Mouse (Mus musculus): Measurements from ENCODE around the gene AA467197. TPM values are rescaled to one million over a fixed set of nuclear protein-coding genes. Genes with fewer than 3 reads are reported as not detected.

AA467197 gene
- polyA plus RNA-seq, 1 experiment from 2014 or later = 201 TPM

DNA sequence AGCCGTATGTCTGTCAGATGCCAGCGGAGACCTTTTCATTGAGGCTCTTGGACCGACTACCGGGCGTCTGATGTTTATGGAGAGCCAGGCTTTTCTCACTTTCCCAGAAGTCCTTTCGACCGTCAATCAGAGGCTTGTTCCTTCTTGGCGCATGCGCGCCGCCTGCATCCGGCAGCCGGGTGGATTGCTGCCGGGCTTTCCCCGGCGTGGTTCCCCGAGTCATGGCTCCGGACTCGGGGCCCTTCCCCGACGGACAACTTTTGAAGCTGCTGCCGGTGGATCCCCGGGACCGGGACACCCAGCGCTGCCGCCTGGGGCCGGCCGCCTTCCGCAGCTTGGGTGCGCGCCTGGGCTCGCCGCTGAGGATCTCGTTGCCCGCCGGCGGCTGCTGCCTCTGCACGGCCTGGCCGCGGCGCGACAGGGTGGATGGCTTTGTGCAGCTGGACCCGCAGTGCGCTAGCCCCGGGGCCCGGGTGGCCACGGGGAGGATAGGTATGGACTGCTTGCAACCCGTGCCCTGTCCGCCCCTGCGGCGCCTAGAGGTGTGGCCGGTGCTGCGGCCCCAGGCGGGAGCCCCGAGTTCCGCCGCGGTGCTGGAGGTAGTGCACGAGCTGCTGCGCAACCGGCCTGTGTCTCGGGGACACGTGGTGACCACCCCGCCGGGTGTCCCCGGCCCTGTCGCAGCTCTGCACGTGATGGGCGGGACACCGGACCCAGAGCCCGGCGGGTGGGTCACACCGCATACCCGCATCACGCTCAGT lies 6.1 kb upstream of the AA467197 start:
- no peaks in the 10 kb centered on the region for H3K4me1 ChIP-seq (replicated peaks; ENCODE audit: control insufficient read depth, insufficient read depth)
- peak overlapping the region; percentile 100 for H3K4me2 ChIP-seq (replicated peaks; ENCODE audit: low read depth)
- peak; percentile 81 for ATAC-seq (ENCODE audit: low FRiP score, low TSS enrichment)
- H3K4me3 ChIP-seq (ENCODE audit: low read depth, low read length) = peak overlapping the region; percentile 90
- H3K27me3 ChIP-seq (ENCODE audit: control insufficient read depth, insufficient read depth, low read length) = no peaks in the 10 kb centered on the region
- peak overlapping the region; percentile 89 for H3K27ac ChIP-seq (replicated peaks)
- TF ChIP-seq CTCF (IDR thresholded peaks at IDR 0.05; ENCODE audit: low read depth) (no peak), EP300 (optimal IDR thresholded peaks at IDR 0.05) (no peak)
- H3K36me3 ChIP-seq (ENCODE audit: control insufficient read depth, insufficient read depth, low read length) = peaks cover 6% of the 10 kb centered on the region; the same call in 1 of the 2 replicates
- peak; percentile 84 for DNase-seq (ENCODE audit: low spot score)
- WGBS = under 1% methylated on average over 70 of the region's 75 CpGs
- peak overlapping the region; percentile 86 for H3K9ac ChIP-seq (ENCODE audit: low read length)
- no peaks in the 10 kb centered on the region for H3K9me3 ChIP-seq (ENCODE audit: control insufficient read depth, low read length)

DNA sequence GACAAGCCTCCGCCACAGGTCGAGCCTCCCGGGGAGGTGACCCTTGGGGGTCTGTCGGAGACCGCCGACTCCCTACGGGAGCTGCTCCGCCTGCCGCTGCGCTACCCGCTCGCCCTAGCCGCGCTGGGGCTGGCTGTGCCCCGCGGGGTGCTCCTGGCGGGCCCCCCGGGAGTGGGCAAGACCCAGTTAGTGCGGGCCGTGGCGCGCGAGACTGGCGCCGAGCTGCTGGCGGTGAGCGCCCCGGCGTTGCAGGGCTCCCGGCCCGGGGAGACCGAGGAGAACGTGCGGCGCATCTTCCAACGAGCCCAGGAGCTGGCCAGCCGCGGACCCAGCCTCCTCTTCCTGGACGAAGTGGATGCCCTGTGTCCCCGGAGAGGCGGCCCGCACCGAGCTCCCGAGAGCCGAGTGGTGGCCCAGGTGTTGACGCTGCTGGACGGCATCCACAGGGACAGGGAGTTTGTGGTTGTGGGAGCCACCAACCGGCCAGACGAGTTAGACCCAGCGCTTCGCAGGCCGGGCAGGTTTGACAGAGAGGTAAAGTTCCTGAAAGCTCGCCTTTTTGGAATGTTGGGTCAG lies 5.5 kb upstream of the AA467197 start:
- Histone ChIP-seq H3K36me3 (ENCODE audit: control insufficient read depth, insufficient read depth, low read length) (peaks cover 6% of the 10 kb centered on the region; the same call in 1 of the 2 replicates), H3K27me3 (ENCODE audit: control insufficient read depth, insufficient read depth, low read length) (no peaks in the 10 kb centered on the region), H3K27ac (replicated peaks) (peak overlapping the region; percentile 89), H3K9ac (ENCODE audit: low read length) (peak overlapping the region; percentile 86), H3K9me3 (ENCODE audit: control insufficient read depth, low read length) (no peaks in the 10 kb centered on the region), H3K4me3 (ENCODE audit: low read depth, low read length) (peak overlapping the region; percentile 90), H3K4me2 (replicated peaks; ENCODE audit: low read depth) (peak overlapping the region; percentile 100), H3K4me1 (replicated peaks; ENCODE audit: control insufficient read depth, insufficient read depth) (no peaks in the 10 kb centered on the region)
- under 1% methylated on average over 53 of the region's 53 CpGs for WGBS
- DNase-seq (ENCODE audit: low spot score) = peak; percentile 82
- ATAC-seq (ENCODE audit: low FRiP score, low TSS enrichment) = peak; percentile 62
- TF ChIP-seq EP300 (optimal IDR thresholded peaks at IDR 0.05) (no peak), CTCF (IDR thresholded peaks at IDR 0.05; ENCODE audit: low read depth) (peak; percentile 32; the same call in 1 of the 2 replicates)

DNA sequence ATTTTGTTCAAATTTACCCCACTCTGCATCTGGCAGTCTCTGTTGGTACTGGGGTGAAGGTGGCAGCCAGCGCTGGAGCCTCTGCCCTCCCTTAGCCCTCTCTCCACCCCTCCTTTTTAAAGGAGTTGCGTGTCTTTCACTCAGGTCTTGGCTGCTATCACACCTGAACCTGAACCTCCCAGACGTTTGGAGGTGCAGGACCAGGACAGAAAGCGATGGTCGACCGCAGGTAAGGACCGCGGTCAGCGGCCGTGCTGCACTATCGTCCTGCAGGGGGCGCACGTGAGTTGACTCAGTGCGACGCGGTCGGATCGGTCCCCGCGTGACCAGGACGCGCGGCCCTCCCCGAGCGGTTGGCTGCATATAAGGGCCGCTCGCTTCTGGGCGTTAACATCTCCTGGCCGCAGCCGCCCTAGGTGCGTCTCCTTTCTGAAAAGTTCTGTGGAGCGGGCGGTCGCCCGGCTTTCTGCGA lies 776 bp downstream of the AA467197 start:
- H3K4me1 ChIP-seq (replicated peaks; ENCODE audit: control insufficient read depth, insufficient read depth) = peaks cover 4% of the 10 kb centered on the region; the same call in 1 of the 2 replicates
- 2% methylated on average over 36 of the region's 36 CpGs for WGBS
- peak overlapping the region; percentile 40 for H3K4me3 ChIP-seq (ENCODE audit: low read depth, low read length)
- peak overlapping the region; percentile 58 for H3K4me2 ChIP-seq (replicated peaks; ENCODE audit: low read depth)
- TF ChIP-seq CTCF (IDR thresholded peaks at IDR 0.05; ENCODE audit: low read depth) (peak; percentile 96), EP300 (optimal IDR thresholded peaks at IDR 0.05) (no peak)
- peaks cover 6% of the 10 kb centered on the region; the same call in 1 of the 2 replicates for H3K36me3 ChIP-seq (ENCODE audit: control insufficient read depth, insufficient read depth, low read length)
- no peaks in the 10 kb centered on the region for H3K9me3 ChIP-seq (ENCODE audit: control insufficient read depth, low read length)
- peak overlapping the region; percentile 28; the same call in 1 of the 2 replicates for H3K9ac ChIP-seq (ENCODE audit: low read length)
- H3K27ac ChIP-seq (replicated peaks) = no peak overlapping the region
- DNase-seq (ENCODE audit: low spot score) (peak; percentile 90), ATAC-seq (ENCODE audit: low FRiP score, low TSS enrichment) (peak; percentile 94)
- no peaks in the 10 kb centered on the region for H3K27me3 ChIP-seq (ENCODE audit: control insufficient read depth, insufficient read depth, low read length)

DNA sequence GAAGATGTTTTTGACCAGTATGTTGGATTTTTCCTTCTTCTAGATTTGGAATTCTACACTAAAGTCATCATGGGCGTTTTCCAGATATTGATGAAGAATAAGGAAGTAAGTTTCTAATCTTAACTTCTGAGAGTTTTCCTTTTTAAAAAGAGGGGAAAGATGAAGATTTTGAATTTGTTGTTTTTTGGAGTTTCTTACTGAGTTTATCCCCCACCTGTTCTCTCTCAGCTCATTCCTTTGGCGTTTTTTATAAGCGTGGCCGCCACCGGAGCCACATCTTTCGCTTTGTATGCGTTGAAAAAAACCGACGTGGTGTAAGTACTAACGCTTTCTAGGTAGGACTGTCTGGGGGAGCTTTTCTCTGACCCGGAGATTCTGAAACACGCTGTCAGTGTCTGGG lies 1.2 kb downstream of the AA467197 start:
- H3K36me3 ChIP-seq (ENCODE audit: control insufficient read depth, insufficient read depth, low read length) = peaks cover 6% of the 10 kb centered on the region; the same call in 1 of the 2 replicates
- WGBS = 38% methylated on average over 12 of the region's 12 CpGs
- no peaks in the 10 kb centered on the region for H3K27me3 ChIP-seq (ENCODE audit: control insufficient read depth, insufficient read depth, low read length)
- H3K4me3 ChIP-seq (ENCODE audit: low read depth, low read length) = peak overlapping the region; percentile 40
- peak overlapping the region; percentile 58 for H3K4me2 ChIP-seq (replicated peaks; ENCODE audit: low read depth)
- no peak for DNase-seq (ENCODE audit: low spot score)
- no peaks in the 10 kb centered on the region for H3K9me3 ChIP-seq (ENCODE audit: control insufficient read depth, low read length)
- ATAC-seq (ENCODE audit: low FRiP score, low TSS enrichment) = no peak
- H3K4me1 ChIP-seq (replicated peaks; ENCODE audit: control insufficient read depth, insufficient read depth) = peaks cover 4% of the 10 kb centered on the region; the same call in 1 of the 2 replicates
- TF ChIP-seq EP300 (optimal IDR thresholded peaks at IDR 0.05) (no peak), CTCF (IDR thresholded peaks at IDR 0.05; ENCODE audit: low read depth) (no peak)
- peak overlapping the region; percentile 41; the same call in 1 of the 2 replicates for H3K9ac ChIP-seq (ENCODE audit: low read length)
- H3K27ac ChIP-seq (replicated peaks) = no peak overlapping the region

DNA sequence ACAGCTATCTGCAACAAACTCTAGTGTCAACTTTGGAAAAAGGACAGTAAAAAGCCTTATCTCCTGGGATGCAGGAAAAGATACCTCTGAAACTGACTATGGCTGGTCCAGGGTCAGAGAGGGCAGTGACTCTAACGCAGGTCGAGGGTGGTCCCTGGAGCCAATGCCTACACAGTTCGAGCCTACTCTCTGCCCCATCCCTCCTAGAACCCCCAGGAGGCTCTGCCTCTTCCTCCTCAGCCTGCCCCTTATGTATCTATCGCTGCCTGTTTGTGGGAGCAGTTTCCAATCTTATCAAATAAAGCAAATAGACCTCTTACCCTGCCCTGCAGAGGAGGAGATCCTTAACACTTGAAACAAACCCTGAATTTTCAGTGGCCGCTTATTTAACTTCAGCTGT lies 1.9 kb downstream of the AA467197 start:
- no peak overlapping the region for H3K9ac ChIP-seq (ENCODE audit: low read length)
- no peak for ATAC-seq (ENCODE audit: low FRiP score, low TSS enrichment)
- 0 out of 2 replicates have a peak, but pooled peaks cover 4% of the 10 kb centered on the region for H3K36me3 ChIP-seq (ENCODE audit: control insufficient read depth, insufficient read depth, low read length)
- TF ChIP-seq EP300 (optimal IDR thresholded peaks at IDR 0.05) (no peak), CTCF (IDR thresholded peaks at IDR 0.05; ENCODE audit: low read depth) (no peak)
- no peaks in the 10 kb centered on the region for H3K9me3 ChIP-seq (ENCODE audit: control insufficient read depth, low read length)
- no peak overlapping the region for H3K27ac ChIP-seq (replicated peaks)
- 31% methylated on average over 5 of the region's 5 CpGs for WGBS
- no peak for DNase-seq (ENCODE audit: low spot score)
- H3K4me3 ChIP-seq (ENCODE audit: low read depth, low read length) = no peak overlapping the region
- H3K27me3 ChIP-seq (ENCODE audit: control insufficient read depth, insufficient read depth, low read length) = no peaks in the 10 kb centered on the region
- peak overlapping the region; percentile 18; the same call in 1 of the 2 replicates for H3K4me2 ChIP-seq (replicated peaks; ENCODE audit: low read depth)
- peaks cover 4% of the 10 kb centered on the region; the same call in 1 of the 2 replicates for H3K4me1 ChIP-seq (replicated peaks; ENCODE audit: control insufficient read depth, insufficient read depth)
